Mouse (Mus musculus): ENCODE measurements around the gene L3hypdh. TPM values are rescaled to one million over a fixed set of nuclear protein-coding genes. Genes with fewer than 3 reads are reported as not detected.
A peak's percentile ranks its signal among the peaks of the same experiment; 100 is the strongest.

Gene L3hypdh
- polyA plus RNA-seq, 1 experiment from 2014 or later, result 15.2 TPM

DNA sequence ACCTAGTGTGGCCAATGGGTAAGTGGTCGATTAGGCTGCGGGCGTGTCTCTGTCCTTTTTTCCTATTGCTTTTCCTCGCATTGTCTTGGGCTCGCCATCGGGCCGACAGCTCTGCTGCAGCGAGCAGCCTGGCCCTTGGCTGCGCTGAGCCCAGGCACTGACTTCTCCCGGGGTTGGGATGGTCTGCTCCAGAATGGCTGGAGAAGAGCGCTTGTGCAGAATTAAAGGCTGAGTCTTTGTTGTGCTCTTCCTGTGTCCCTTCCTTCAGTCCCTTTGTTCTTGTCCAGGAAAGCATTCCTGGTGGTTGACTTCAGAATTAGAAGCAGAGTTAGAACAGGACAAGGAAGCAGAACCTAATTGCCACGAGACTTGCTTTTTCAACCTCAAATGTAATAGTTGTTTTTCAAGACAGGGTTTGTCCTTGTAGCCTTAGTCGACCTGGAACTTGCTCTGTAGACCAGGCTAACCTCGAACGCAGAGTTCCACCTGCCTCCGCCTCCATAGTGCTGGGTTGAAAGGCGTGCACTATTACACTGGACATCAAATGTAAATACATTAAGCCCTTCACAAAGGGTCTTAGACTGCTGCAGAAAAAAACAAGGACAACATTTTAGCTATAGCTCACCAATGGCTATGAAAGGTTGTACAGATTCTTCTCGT is 1.1 kb upstream of the L3hypdh start:
- no peaks in the 10 kb centered on the region for H3K9me3 ChIP-seq (replicated peaks; ENCODE audit: control insufficient read depth, low read length)
- peak overlapping the region; percentile 86 for H3K9ac ChIP-seq (ENCODE audit: low read length)
- 1% methylated on average over 18 of the region's 18 CpGs for WGBS
- peaks cover 20% of the 10 kb centered on the region for H3K4me1 ChIP-seq (ENCODE audit: control insufficient read depth, insufficient read depth, low read length)
- no peaks in the 10 kb centered on the region for H3K27me3 ChIP-seq (ENCODE audit: control insufficient read depth, insufficient read depth, low read length)
- H3K36me3 ChIP-seq (ENCODE audit: control insufficient read depth, insufficient read depth, low read length), result no peaks in the 10 kb centered on the region
- ATAC-seq (ENCODE audit: insufficient read depth, low FRiP score), result no peak
- peak overlapping the region; percentile 82 for H3K4me3 ChIP-seq (replicated peaks; ENCODE audit: low read length)
- peak overlapping the region; percentile 81 for H3K4me2 ChIP-seq (ENCODE audit: low read depth, low read length)
- H3K27ac ChIP-seq (ENCODE audit: low read length), result peak overlapping the region; percentile 97

DNA sequence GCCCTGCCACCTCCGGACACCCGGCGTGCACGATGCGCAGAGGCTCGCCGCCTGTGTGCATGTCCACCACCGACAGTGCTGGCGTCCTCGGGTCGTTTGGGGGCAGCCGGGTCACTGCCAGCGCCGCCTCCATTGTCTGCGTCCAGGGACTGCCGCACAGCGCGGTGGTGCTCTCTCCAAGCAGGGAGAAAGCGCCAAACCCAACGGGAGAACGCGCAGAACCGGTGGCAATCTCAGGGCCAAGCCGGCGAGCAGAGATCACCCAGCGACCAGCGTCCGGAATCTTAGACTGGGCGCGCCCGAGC is 263 bp downstream of the L3hypdh start:
- ATAC-seq (ENCODE audit: insufficient read depth, low FRiP score), result peak; percentile 10
- under 1% methylated on average over 31 of the region's 31 CpGs for WGBS
- Histone ChIP-seq H3K4me3 (replicated peaks; ENCODE audit: low read length) (peak overlapping the region; percentile 82), H3K36me3 (ENCODE audit: control insufficient read depth, insufficient read depth, low read length) (no peaks in the 10 kb centered on the region), H3K27me3 (ENCODE audit: control insufficient read depth, insufficient read depth, low read length) (no peaks in the 10 kb centered on the region), H3K27ac (ENCODE audit: low read length) (peak overlapping the region; percentile 78), H3K4me1 (ENCODE audit: control insufficient read depth, insufficient read depth, low read length) (peaks cover 20% of the 10 kb centered on the region), H3K9ac (ENCODE audit: low read length) (peak overlapping the region; percentile 79), H3K4me2 (ENCODE audit: low read depth, low read length) (peak overlapping the region; percentile 76), H3K9me3 (replicated peaks; ENCODE audit: control insufficient read depth, low read length) (no peaks in the 10 kb centered on the region)

DNA sequence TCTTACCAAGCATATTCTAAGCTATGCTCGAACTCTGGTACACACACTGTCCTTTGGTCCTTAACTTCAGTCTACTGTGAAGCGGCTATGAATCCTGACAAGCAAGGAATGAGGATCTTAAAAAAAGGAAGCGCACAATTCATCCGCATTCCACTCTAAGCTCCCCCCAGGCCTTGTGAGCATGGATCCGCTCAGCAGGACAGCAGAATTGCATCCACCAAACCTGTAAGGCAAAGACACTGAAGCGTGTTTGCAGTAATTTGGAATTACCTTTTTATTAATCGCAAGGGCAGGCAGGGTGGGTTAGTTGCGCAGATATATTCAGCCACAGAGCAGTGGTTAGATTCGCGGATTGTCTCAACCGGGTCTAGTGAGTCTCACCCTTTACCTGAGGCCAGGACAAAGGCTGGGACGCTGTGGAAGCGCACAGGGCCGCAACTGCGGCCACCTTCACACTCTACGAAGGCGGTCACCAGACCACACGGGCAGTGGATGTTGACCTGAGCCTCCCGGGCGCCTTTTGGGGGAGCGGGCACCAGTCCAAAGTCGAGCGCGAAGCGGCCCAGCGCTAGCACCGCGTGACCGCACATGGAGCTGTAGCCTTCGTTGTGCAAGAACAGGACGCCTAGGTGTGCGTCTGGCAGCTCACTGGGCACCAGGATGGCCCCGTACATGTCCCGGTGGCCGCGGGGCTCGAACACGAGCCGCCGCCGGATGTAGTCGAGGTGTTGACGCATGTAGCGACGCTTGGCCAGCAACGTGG is 797 bp downstream of the L3hypdh start:
- WGBS, result 4% methylated on average over 46 of the region's 46 CpGs
- Histone ChIP-seq H3K9me3 (replicated peaks; ENCODE audit: control insufficient read depth, low read length) (no peaks in the 10 kb centered on the region), H3K4me1 (ENCODE audit: control insufficient read depth, insufficient read depth, low read length) (peaks cover 20% of the 10 kb centered on the region), H3K27ac (ENCODE audit: low read length) (peak overlapping the region; percentile 78), H3K27me3 (ENCODE audit: control insufficient read depth, insufficient read depth, low read length) (no peaks in the 10 kb centered on the region), H3K9ac (ENCODE audit: low read length) (peak overlapping the region; percentile 79), H3K4me3 (replicated peaks; ENCODE audit: low read length) (peak overlapping the region; percentile 82), H3K4me2 (ENCODE audit: low read depth, low read length) (peak overlapping the region; percentile 76), H3K36me3 (ENCODE audit: control insufficient read depth, insufficient read depth, low read length) (no peaks in the 10 kb centered on the region)
- ATAC-seq (ENCODE audit: insufficient read depth, low FRiP score), result no peak; the same call in 1 of the 2 replicates

DNA sequence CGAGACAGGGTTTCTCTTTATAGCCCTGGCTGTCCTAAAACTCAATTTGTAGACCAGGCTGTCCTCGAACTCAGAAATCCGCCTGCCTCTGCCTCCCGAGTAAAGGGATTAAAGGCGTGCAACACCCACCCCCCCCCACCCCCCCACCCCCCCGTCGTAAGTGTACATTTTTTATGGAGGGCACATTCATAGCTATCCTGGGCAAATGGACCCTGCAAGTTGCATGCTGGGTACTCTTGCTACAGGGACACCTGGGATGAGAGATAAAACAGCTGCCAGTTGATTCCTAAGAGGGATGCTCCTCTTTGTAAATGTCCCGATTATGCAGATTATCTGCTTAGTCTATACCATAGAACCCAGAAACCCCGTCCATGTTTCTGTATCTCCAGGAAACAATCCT is 2.0 kb downstream of the L3hypdh start:
- Histone ChIP-seq H3K9me3 (replicated peaks; ENCODE audit: control insufficient read depth, low read length) (no peaks in the 10 kb centered on the region), H3K4me3 (replicated peaks; ENCODE audit: low read length) (no peak overlapping the region), H3K27me3 (ENCODE audit: control insufficient read depth, insufficient read depth, low read length) (no peaks in the 10 kb centered on the region), H3K4me1 (ENCODE audit: control insufficient read depth, insufficient read depth, low read length) (peaks cover 20% of the 10 kb centered on the region), H3K9ac (ENCODE audit: low read length) (no peak overlapping the region), H3K36me3 (ENCODE audit: control insufficient read depth, insufficient read depth, low read length) (no peaks in the 10 kb centered on the region), H3K27ac (ENCODE audit: low read length) (no peak overlapping the region), H3K4me2 (ENCODE audit: low read depth, low read length) (no peak overlapping the region)
- WGBS, result 84% methylated on average over 9 of the region's 9 CpGs
- ATAC-seq (ENCODE audit: insufficient read depth, low FRiP score), result no peak

DNA sequence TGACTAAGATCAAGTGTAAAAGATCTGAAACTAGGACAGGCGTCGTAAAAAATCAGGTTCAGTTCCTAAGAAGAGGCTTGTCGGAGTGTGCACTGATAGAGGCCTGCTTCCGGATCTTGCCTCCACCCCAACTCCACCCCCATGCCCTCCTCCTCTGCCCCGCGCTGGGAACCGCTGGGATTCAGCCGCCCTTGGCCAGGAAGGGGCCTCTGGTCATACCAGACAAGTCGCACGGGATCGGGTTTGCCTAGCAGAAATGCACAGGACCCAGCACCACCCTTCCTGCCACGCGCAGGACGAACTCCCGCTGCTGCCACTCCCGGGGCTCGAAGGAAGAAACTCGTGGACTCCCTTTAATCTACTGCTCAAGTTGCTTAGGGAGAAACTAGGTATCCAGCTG is 2.9 kb downstream of the L3hypdh start:
- ATAC-seq (ENCODE audit: insufficient read depth, low FRiP score), result no peak
- peak overlapping the region; percentile 25; the same call in 1 of the 2 replicates for H3K4me3 ChIP-seq (replicated peaks; ENCODE audit: low read length)
- H3K9me3 ChIP-seq (replicated peaks; ENCODE audit: control insufficient read depth, low read length), result no peaks in the 10 kb centered on the region
- no peak overlapping the region for H3K27ac ChIP-seq (ENCODE audit: low read length)
- WGBS, result 33% methylated on average over 18 of the region's 18 CpGs
- peak overlapping the region; percentile 56; the same call in 1 of the 2 replicates for H3K9ac ChIP-seq (ENCODE audit: low read length)
- H3K36me3 ChIP-seq (ENCODE audit: control insufficient read depth, insufficient read depth, low read length), result no peaks in the 10 kb centered on the region
- H3K4me1 ChIP-seq (ENCODE audit: control insufficient read depth, insufficient read depth, low read length), result peaks cover 16% of the 10 kb centered on the region
- H3K27me3 ChIP-seq (ENCODE audit: control insufficient read depth, insufficient read depth, low read length), result no peaks in the 10 kb centered on the region
- H3K4me2 ChIP-seq (ENCODE audit: low read depth, low read length), result peak overlapping the region; percentile 49

DNA sequence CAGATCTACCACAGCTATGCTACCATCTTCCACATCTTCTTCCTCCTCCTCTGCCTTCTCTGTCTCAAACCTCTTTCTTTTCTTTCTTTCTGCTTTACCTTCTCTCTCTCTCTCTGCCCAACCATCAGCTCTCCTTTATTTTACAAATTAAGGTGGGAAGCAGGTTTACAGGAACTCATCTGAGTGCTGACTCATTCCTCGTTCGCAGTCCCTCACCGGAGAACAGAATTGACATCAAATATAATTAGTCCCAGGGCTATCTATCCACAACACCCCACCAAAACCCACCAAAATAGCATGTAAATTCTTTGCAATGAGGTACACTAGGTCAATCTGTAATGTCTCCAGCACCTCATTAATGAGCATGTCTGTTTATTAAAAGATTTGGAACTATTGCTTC is 3.3 kb downstream of the L3hypdh start:
- no peak for ATAC-seq (ENCODE audit: insufficient read depth, low FRiP score)
- no peak overlapping the region for H3K27ac ChIP-seq (ENCODE audit: low read length)
- peak overlapping the region; percentile 49 for H3K4me2 ChIP-seq (ENCODE audit: low read depth, low read length)
- H3K27me3 ChIP-seq (ENCODE audit: control insufficient read depth, insufficient read depth, low read length), result no peaks in the 10 kb centered on the region
- 71% methylated on average over 3 of the region's 3 CpGs for WGBS
- no peak overlapping the region for H3K4me3 ChIP-seq (replicated peaks; ENCODE audit: low read length)
- no peaks in the 10 kb centered on the region for H3K36me3 ChIP-seq (ENCODE audit: control insufficient read depth, insufficient read depth, low read length)
- peaks cover 15% of the 10 kb centered on the region for H3K4me1 ChIP-seq (ENCODE audit: control insufficient read depth, insufficient read depth, low read length)
- no peak overlapping the region; the same call in 1 of the 2 replicates for H3K9ac ChIP-seq (ENCODE audit: low read length)
- no peaks in the 10 kb centered on the region for H3K9me3 ChIP-seq (replicated peaks; ENCODE audit: control insufficient read depth, low read length)

DNA sequence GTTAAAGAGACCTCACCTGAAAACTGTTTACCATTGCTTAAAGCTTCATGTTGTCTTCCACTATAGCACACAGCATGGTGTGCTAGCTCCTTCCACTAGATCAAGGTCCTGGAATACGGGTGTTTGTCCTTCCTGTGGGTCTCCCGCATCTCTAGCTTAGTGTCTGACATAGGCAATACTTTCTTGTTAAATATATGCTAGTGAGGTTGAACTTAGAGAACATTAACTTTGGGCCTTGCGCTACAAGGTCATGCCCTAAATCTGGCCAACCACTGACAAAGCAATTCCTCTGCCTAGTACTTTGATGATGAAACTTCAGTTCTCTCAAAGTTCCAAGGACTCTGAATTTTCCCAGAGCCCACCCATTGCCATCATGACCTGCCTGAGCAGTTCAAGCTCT is 7.0 kb downstream of the L3hypdh start:
- Histone ChIP-seq H3K27ac (ENCODE audit: low read length) (no peak overlapping the region), H3K4me1 (ENCODE audit: control insufficient read depth, insufficient read depth, low read length) (peaks cover 11% of the 10 kb centered on the region), H3K4me2 (ENCODE audit: low read depth, low read length) (no peak overlapping the region), H3K27me3 (ENCODE audit: control insufficient read depth, insufficient read depth, low read length) (no peaks in the 10 kb centered on the region), H3K9me3 (replicated peaks; ENCODE audit: control insufficient read depth, low read length) (no peaks in the 10 kb centered on the region), H3K4me3 (replicated peaks; ENCODE audit: low read length) (no peak overlapping the region), H3K9ac (ENCODE audit: low read length) (no peak overlapping the region), H3K36me3 (ENCODE audit: control insufficient read depth, insufficient read depth, low read length) (no peaks in the 10 kb centered on the region)
- 84% methylated on average over 3 of the region's 3 CpGs for WGBS
- no peak for ATAC-seq (ENCODE audit: insufficient read depth, low FRiP score)

DNA sequence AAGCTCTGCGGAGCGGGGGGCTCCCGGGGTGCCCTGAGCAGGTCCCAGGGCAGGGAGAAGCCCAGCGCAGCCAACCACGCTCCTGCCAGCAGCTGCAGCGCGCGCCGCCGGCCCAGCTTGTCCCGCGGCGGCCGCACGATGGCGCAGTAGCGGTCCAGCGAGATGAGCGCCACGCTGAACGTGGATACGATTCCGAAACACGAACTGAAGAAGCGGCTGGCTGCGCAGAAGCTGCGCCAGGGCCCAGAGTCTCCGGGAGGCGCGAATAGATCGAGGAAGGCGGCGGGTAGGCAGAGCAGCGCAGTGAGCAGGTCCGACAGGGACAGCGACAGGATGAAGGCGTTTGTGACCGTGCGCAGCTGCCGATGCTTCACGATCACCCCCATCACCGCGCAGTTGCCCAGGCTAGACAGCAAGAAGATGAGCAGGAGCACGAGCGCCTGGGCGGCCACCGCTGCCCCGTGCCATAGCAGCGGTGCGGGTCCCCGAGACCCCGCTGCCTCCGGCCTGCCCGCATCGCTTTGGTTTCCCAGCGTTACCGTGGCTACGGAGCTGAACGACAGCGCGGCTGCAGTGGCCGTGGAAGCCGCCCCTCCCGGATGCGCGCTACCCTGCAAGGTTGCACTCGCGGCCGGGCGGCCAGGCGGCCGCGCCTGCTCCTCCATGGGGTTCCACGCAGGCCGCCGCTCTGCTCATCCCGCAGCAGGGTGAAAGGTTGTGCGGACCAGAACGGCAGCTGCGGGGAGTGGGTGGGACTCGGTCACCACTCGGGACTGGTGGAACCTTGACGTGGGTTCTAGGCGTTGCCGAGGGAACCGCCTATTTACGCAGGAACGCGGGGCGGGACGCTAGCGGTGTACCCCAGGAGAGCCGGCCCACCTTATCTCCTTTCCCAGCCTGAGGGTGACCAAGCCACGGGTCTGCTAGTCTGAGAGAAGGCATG is 14.6 kb downstream of the L3hypdh start, which contains the start of gene Gpr135:
Gpr135 (minus strand) TSS at position 799 of the 943 bp plus-strand sequence.
- ATAC-seq (ENCODE audit: insufficient read depth, low FRiP score), result peak; percentile 85
- peaks cover 11% of the 10 kb centered on the region for H3K4me1 ChIP-seq (ENCODE audit: control insufficient read depth, insufficient read depth, low read length)
- under 1% methylated on average over 94 of the region's 94 CpGs for WGBS

More for the DNA sequence above, 14.6 kb downstream of the L3hypdh start, which contains the start of gene Gpr135:
- Histone ChIP-seq H3K27ac (ENCODE audit: low read length) (no peak within 1 kb of the TSS), H3K9me3 (replicated peaks; ENCODE audit: control insufficient read depth, low read length) (no peaks in the 10 kb centered on the region), H3K27me3 (ENCODE audit: control insufficient read depth, insufficient read depth, low read length) (peaks cover 11% of the 10 kb centered on the region), H3K36me3 (ENCODE audit: control insufficient read depth, insufficient read depth, low read length) (no peaks in the 10 kb centered on the region), H3K9ac (ENCODE audit: low read length) (peak within 1 kb of the TSS; percentile 69), H3K4me2 (ENCODE audit: low read depth, low read length) (peak within 1 kb of the TSS; percentile 100), H3K4me3 (replicated peaks; ENCODE audit: low read length) (peak within 1 kb of the TSS; percentile 63)
